Mouse (Mus musculus) limb, embryonic 12.5 days (tissue): ENCODE data around the gene Gm12248. TPM values are rescaled to one million over a fixed set of nuclear protein-coding genes. Genes with fewer than 3 reads are reported as not detected.

Experiments used
- ATAC-seq: fragments of 200-750 bp; cut with Nextera tagmentation; 2 replicates; pipeline ENCODE4 v1.8.0; 2017; ENCODE audit warnings: low read depth, moderate TSS enrichment; ENCODE audit not compliant: insufficient number of reproducible peaks, insufficient read depth, low FRiP score, low TSS enrichment
- H3K27ac ChIP-seq: fragments of 300-500 bp; sonication (generic); 2 replicates; pipeline ENCODE4 v1.5.1; 2016; ENCODE audit warnings: mild to moderate bottlenecking, moderate library complexity
- H3K27me3 ChIP-seq: fragments of 300-500 bp; sonication (generic); 2 replicates; pipeline ENCODE4 v1.6.1; 2016; ENCODE audit warnings: mild to moderate bottlenecking, moderate library complexity
- H3K36me3 ChIP-seq: fragments of 300-500 bp; sonication (generic); 2 replicates; pipeline ENCODE4 v1.6.1; 2016; ENCODE audit warnings: mild to moderate bottlenecking, moderate library complexity
- H3K4me1 ChIP-seq: fragments of 300-500 bp; sonication (generic); replicated peaks from 2 replicates; pipeline ENCODE4 v1.6.1; 2016
- H3K4me2 ChIP-seq: fragments of 300-500 bp; sonication (generic); 2 replicates; pipeline ENCODE4 v1.6.1; 2016; ENCODE audit warnings: mild to moderate bottlenecking, moderate library complexity
- H3K4me3 ChIP-seq: fragments of 300-500 bp; sonication (generic); replicated peaks from 2 replicates; pipeline ENCODE4 v1.5.1; 2016; ENCODE audit warnings: mild to moderate bottlenecking
- H3K9ac ChIP-seq: fragments of 300-500 bp; sonication (generic); replicated peaks from 2 replicates; pipeline ENCODE4 v1.6.1; 2016; ENCODE audit warnings: mild to moderate bottlenecking, moderate library complexity
- H3K9me3 ChIP-seq: fragments of 300-500 bp; sonication (generic); 2 replicates; pipeline ENCODE4 v1.6.1; 2016; ENCODE audit warnings: mild to moderate bottlenecking, moderate library complexity
- WGBS: fragments of 180-500 bp; shearing (Covaris S2); methylation state at CpG from one replicate; pipeline ENCODE4 v1.1.7; 2016; 5-methylcytosine and 5-hydroxymethylcytosine counted together
- polyA plus RNA-seq: library from polyadenylated mRNA; unstranded; fragments of >200 nt; fragmentation: Nextera tagmentation; extraction: Ambion mirVana; gene quantifications from 2 replicates; pipeline ENCODE4 v1.2.1, GENCODE M21; 2016

The Gm12248 gene
- not detected in 2 replicates for polyA plus RNA-seq

DNA sequence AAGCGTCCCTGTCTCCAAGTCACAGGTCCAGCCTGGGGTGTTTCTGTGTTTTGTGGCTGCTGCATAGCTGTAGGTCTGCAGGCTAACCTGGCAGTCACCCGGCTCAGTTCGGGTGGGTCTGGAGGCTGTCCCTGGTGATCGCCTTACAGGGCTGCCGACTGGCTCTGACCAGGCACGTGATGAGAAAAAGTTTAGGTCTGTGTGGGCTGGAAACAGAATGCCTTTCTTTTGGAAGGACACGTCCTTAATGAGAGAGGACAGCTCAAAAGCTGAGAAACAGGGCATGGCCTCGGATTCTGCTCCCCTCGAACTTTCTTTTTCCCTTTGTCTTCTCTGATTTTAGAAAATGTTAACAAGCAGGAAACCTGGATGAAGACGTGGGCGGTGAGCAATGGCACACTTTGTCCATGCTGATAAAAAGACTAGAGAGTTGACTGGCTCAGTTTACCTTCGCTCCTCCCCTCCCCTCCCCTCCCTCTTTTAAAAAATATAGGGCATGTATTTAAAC, at the start of gene Gm12248:
Gm12248 (minus strand) TSS at position 114 of the 508 bp plus-strand sequence.
- Histone ChIP-seq H3K27me3 (peaks cover 23% of the 10 kb centered on the region), H3K27ac (0 out of 2 replicates have a peak within 1 kb of the TSS, but pooled peaks have one; percentile 2), H3K36me3 (no peaks in the 10 kb centered on the region), H3K4me2 (peak within 1 kb of the TSS; percentile 35), H3K4me3 (no peak within 1 kb of the TSS), H3K9ac (no peak within 1 kb of the TSS; the same call in 1 of the 2 replicates), H3K9me3 (no peaks in the 10 kb centered on the region), H3K4me1 (peaks cover 14% of the 10 kb centered on the region)
- ATAC-seq = peak; percentile 66; the same call in 1 of the 2 replicates
- WGBS = 19% methylated on average over 12 of the region's 12 CpGs

DNA sequence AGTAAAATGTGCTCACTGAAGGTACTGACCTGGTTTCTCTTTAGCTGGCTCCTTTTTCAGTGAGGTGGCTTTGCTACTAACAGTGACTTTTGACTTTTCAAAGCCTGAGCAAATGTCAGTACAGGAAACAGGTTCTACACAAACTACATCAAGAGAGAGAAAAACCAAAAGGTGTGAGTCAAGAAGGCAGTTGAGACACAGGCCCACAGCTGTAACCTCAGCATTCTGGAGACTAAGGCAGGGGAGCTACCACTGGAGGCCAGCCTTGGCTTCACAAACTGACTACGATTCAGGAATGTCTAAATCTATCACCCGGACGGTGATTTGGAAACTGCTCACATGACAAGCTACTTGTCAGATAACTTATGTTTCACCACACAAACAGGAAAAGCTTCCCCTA, 46.5 kb upstream of the Gm12248 start:
- H3K4me1 ChIP-seq = no peaks in the 10 kb centered on the region
- no peak for ATAC-seq
- peaks cover 96% of the 10 kb centered on the region for H3K36me3 ChIP-seq
- H3K9me3 ChIP-seq = no peaks in the 10 kb centered on the region
- no peak overlapping the region for H3K4me2 ChIP-seq
- H3K27me3 ChIP-seq = no peaks in the 10 kb centered on the region
- WGBS = 88% methylated on average over 3 of the region's 3 CpGs
- H3K27ac ChIP-seq = no peak overlapping the region
- H3K9ac ChIP-seq = no peak overlapping the region
- H3K4me3 ChIP-seq = no peak overlapping the region

DNA sequence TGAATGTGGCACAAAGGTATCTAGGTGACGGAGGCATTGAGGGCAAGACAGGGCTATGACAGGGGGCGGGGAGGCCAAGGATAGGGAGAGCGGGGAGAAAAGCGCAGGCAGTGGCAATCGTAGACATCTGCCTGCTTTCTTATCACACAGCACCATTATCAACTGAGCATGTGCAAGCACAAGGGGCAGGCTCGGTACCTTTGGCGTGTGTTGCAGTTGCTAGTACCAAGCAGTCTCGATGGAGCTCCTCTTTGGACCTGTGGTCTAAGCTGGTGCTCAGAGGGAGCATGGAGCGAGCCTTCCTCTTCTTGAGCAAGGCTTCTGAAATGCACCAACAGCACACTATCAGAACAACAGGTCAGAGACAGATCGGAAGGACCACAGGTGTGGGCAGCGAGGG, 45.9 kb upstream of the Gm12248 start:
- peaks cover 96% of the 10 kb centered on the region for H3K36me3 ChIP-seq
- H3K4me1 ChIP-seq = no peaks in the 10 kb centered on the region
- H3K9me3 ChIP-seq = no peaks in the 10 kb centered on the region
- H3K9ac ChIP-seq = no peak overlapping the region
- no peak overlapping the region for H3K4me2 ChIP-seq
- no peak for ATAC-seq
- no peak overlapping the region for H3K4me3 ChIP-seq
- no peak overlapping the region for H3K27ac ChIP-seq
- no peaks in the 10 kb centered on the region for H3K27me3 ChIP-seq
- 93% methylated on average over 11 of the region's 11 CpGs for WGBS

GRCm38 (mm10) chr11:58136677-58137076, 43.7 kb upstream of the Gm12248 start:
- Histone ChIP-seq H3K4me2 (no peak overlapping the region), H3K9ac (no peak overlapping the region), H3K27me3 (no peaks in the 10 kb centered on the region), H3K4me1 (no peaks in the 10 kb centered on the region), H3K27ac (no peak overlapping the region), H3K36me3 (peaks cover 97% of the 10 kb centered on the region), H3K4me3 (no peak overlapping the region), H3K9me3 (no peaks in the 10 kb centered on the region)
- ATAC-seq = no peak
- WGBS = 93% methylated on average over 6 of the region's 6 CpGs

GRCm38 (mm10) chr11:58135296-58135695, 42.4 kb upstream of the Gm12248 start:
- Histone ChIP-seq H3K4me2 (no peak overlapping the region), H3K9ac (no peak overlapping the region), H3K36me3 (peaks cover 97% of the 10 kb centered on the region), H3K27ac (no peak overlapping the region), H3K4me1 (no peaks in the 10 kb centered on the region), H3K4me3 (no peak overlapping the region), H3K9me3 (no peaks in the 10 kb centered on the region), H3K27me3 (no peaks in the 10 kb centered on the region)
- no peak for ATAC-seq

- Histone ChIP-seq H3K27me3 (no peaks in the 10 kb centered on the region), H3K4me1 (no peaks in the 10 kb centered on the region), H3K27ac (no peak overlapping the region), H3K36me3 (peaks cover 97% of the 10 kb centered on the region), H3K4me3 (no peak overlapping the region), H3K9me3 (no peaks in the 10 kb centered on the region), H3K9ac (no peak overlapping the region), H3K4me2 (no peak overlapping the region)
- no peak for ATAC-seq
Observed at GRCm38 (mm10) chr11:58134869-58135268, 41.9 kb upstream of the Gm12248 start.

DNA sequence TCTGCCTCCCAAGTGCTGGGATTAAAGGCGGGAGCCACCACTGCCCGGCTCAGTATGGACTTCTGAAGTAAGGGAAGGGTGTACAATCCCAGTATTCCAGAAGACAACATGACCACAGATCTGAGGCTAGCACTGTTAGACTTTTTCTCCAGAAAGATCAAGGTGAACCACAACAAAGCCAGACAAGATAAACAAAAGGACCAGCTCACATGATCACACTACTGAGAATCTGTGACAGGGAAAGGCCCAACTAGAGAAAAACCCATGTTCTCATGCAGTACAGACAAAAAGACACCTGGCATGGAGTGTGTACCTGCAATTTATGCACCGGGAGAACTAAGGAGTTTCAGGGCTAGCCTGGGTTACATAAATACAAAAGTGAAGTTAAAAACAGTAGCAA, 39.1 kb upstream of the Gm12248 start:
- Histone ChIP-seq H3K4me2 (no peak overlapping the region), H3K27me3 (no peaks in the 10 kb centered on the region), H3K27ac (no peak overlapping the region), H3K9ac (no peak overlapping the region), H3K4me1 (peaks cover 10% of the 10 kb centered on the region), H3K4me3 (no peak overlapping the region), H3K36me3 (peaks cover 95% of the 10 kb centered on the region), H3K9me3 (no peaks in the 10 kb centered on the region)
- 94% methylated on average over 3 of the region's 3 CpGs for WGBS
- ATAC-seq = no peak

- Histone ChIP-seq H3K4me2 (no peak overlapping the region), H3K9ac (no peak overlapping the region), H3K27ac (no peak overlapping the region), H3K4me1 (peaks cover 10% of the 10 kb centered on the region), H3K9me3 (no peaks in the 10 kb centered on the region), H3K27me3 (no peaks in the 10 kb centered on the region), H3K4me3 (no peak overlapping the region), H3K36me3 (peaks cover 95% of the 10 kb centered on the region)
- 42% methylated on average over 6 of the region's 6 CpGs for WGBS
- 0 out of 2 replicates have a peak, but pooled peaks have one; percentile 47 for ATAC-seq
Observed at GRCm38 (mm10) chr11:58129302-58129843, 36.4 kb upstream of the Gm12248 start.

DNA sequence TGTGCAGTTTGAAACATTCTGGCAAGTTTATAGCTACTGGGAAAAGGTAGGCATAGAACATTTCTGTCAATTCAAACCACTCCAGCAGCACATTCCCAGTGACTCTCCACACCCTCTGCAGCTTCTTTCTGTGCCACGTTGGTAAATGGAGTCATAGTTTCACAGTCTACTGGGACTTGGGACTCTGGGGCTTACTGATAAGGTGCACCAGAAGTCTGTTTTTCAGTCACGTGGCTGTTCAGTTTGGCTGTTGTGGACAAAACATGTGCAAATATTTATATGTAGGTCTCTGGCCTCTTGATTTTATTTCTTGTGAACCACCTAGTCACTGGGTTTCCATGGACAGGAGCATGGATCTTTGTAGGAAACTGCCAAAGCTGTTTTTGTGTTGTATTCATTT, 34.6 kb upstream of the Gm12248 start:
- H3K9ac ChIP-seq = no peak overlapping the region
- 91% methylated on average over 2 of the region's 2 CpGs for WGBS
- ATAC-seq = no peak
- no peak overlapping the region for H3K4me3 ChIP-seq
- no peaks in the 10 kb centered on the region for H3K9me3 ChIP-seq
- no peak overlapping the region for H3K27ac ChIP-seq
- no peak overlapping the region for H3K4me2 ChIP-seq
- H3K36me3 ChIP-seq = peaks cover 98% of the 10 kb centered on the region
- H3K4me1 ChIP-seq = peaks cover 10% of the 10 kb centered on the region
- no peaks in the 10 kb centered on the region for H3K27me3 ChIP-seq

DNA sequence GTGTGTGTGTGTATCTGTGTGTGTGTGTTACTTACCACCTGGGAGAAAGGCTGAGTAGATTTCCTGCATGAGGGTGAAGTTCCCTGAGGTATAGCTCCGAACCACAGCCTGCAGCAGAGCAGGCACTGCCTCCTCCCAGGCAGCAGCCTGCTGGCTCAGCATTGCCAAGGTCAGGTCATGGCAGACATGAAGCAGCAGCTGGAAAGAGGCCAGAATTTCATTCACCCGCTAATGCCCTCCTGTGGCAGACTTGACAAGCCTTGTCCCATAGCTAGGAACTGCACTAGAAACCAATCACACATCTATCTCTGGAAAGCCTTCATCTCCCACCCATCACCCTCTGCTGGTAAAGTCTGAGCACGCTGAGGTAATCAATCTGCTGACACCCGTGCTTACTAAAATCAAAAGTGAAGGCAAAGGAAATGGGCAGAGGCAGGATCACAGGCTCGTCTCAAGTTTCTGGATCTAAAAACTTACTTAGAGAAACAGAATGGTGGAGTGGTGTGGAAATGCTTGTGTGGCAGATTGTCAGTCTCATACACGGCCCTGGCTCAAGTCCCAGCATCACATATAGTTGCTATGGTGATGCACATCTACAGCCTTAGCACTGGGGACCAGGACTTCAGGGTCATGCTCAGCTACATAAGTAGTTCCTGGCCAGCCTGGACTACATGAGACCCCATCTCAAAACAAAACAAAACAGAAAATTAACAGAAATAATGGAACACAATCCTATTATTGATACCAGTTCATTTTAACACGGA, 33.6 kb upstream of the Gm12248 start:
- Histone ChIP-seq H3K9me3 (no peaks in the 10 kb centered on the region), H3K27me3 (no peaks in the 10 kb centered on the region), H3K27ac (no peak overlapping the region), H3K36me3 (peaks cover 94% of the 10 kb centered on the region), H3K4me2 (no peak overlapping the region), H3K4me3 (no peak overlapping the region), H3K9ac (no peak overlapping the region; the same call in 1 of the 2 replicates), H3K4me1 (peaks cover 10% of the 10 kb centered on the region)
- no peak for ATAC-seq
- WGBS = 82% methylated on average over 7 of the region's 7 CpGs

DNA sequence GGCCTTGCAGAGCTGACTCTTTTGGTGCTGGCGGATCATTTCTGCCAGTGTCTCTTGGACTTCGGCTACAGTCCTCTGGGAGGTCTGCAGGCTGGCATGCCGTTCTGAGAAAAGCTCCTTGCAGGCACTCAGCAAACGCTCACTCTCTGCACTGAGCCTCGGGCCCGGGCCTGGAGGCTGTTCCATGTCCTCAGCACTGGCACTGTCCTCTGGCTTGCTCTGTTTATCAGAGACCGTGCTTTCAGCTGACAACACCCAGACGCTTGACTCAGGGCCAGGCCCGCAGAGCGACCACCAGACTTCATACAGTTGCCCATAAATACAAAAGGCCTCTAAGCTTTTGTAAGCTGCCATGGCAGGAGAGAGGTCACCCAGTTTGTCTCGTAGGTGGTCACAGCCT, 32.1 kb upstream of the Gm12248 start:
- peaks cover 94% of the 10 kb centered on the region for H3K36me3 ChIP-seq
- H3K27me3 ChIP-seq = no peaks in the 10 kb centered on the region
- no peak overlapping the region for H3K9ac ChIP-seq
- 84% methylated on average over 11 of the region's 11 CpGs for WGBS
- no peak overlapping the region for H3K27ac ChIP-seq
- H3K9me3 ChIP-seq = no peaks in the 10 kb centered on the region
- no peak overlapping the region for H3K4me3 ChIP-seq
- no peak for ATAC-seq
- no peak overlapping the region for H3K4me2 ChIP-seq
- H3K4me1 ChIP-seq = peaks cover 10% of the 10 kb centered on the region
